Mouse (Mus musculus) splenic B cell, adult 2 months (primary cell): ENCODE results near the gene Gm20509.
A peak's percentile ranks its signal among the peaks of the same experiment; 100 is the strongest.
"Not testable (repeated sequence)": the region's sequence is repeated elsewhere in the genome, so short reads cannot be mapped to it uniquely, and the experiment has no call there.

Source experiments
- DNase-seq: peaks from one replicate; pipeline ENCODE4 v3.0.0-alpha.2; 2011; ENCODE audit warnings: low read depth, low spot score
- H3K27me3 ChIP-seq: 2 replicates; pipeline ENCODE4 v1.6.1; 2012; ENCODE audit warnings: mild to moderate bottlenecking, low read length, moderate library complexity, mixed read lengths; ENCODE audit not compliant: control insufficient read depth, poor library complexity, insufficient read depth, severe bottlenecking
- H3K36me3 ChIP-seq: 2 replicates; pipeline ENCODE4 v1.6.1; 2012; ENCODE audit warnings: mild to moderate bottlenecking, low read length, moderate library complexity, mixed read lengths; ENCODE audit not compliant: control insufficient read depth, poor library complexity, insufficient read depth, severe bottlenecking

Gene Gm20509

GRCm38 (mm10) chr9:73116704-73117103 is 14.4 kb downstream of the Gm20509 start:
- not testable (repeated sequence) for H3K27me3 ChIP-seq
- peaks cover 11% of the 10 kb centered on the region for H3K36me3 ChIP-seq
- DNase-seq, result peak; percentile 20

GRCm38 (mm10) chr9:73118012-73118411 is 15.7 kb downstream of the Gm20509 start:
- no peak for DNase-seq
- no peaks in the 10 kb centered on the region for H3K27me3 ChIP-seq
- H3K36me3 ChIP-seq, result peaks cover 12% of the 10 kb centered on the region

GRCm38 (mm10) chr9:73121735-73122134 is 19.5 kb downstream of the Gm20509 start:
- no peaks in the 10 kb centered on the region for H3K27me3 ChIP-seq
- peaks cover 22% of the 10 kb centered on the region for H3K36me3 ChIP-seq
- DNase-seq, result peak; percentile 39

GRCm38 (mm10) chr9:73125043-73125570 is 22.8 kb downstream of the Gm20509 start:
- DNase-seq, result no peak
- Histone ChIP-seq H3K36me3 (peaks cover 24% of the 10 kb centered on the region), H3K27me3 (no peaks in the 10 kb centered on the region)

GRCm38 (mm10) chr9:73127457-73127856 is 25.2 kb downstream of the Gm20509 start:
- DNase-seq, result no peak
- Histone ChIP-seq H3K27me3 (no peaks in the 10 kb centered on the region), H3K36me3 (peaks cover 16% of the 10 kb centered on the region; the same call in 1 of the 2 replicates)

GRCm38 (mm10) chr9:73129875-73130274 is 27.6 kb downstream of the Gm20509 start:
- Histone ChIP-seq H3K36me3 (peaks cover 12% of the 10 kb centered on the region; the same call in 1 of the 2 replicates), H3K27me3 (no peaks in the 10 kb centered on the region)
- DNase-seq, result no peak

- Histone ChIP-seq H3K36me3 (peaks cover 10% of the 10 kb centered on the region; the same call in 1 of the 2 replicates), H3K27me3 (no peaks in the 10 kb centered on the region)
- DNase-seq, result no peak
These were observed 28.3 kb downstream of the Gm20509 start for GRCm38 (mm10) chr9:73130529-73130928.

GRCm38 (mm10) chr9:73137341-73137886 is 35.1 kb downstream of the Gm20509 start:
- Histone ChIP-seq H3K27me3 (no peaks in the 10 kb centered on the region), H3K36me3 (no peaks in the 10 kb centered on the region)

GRCm38 (mm10) chr9:73154347-73154746 is 52.1 kb downstream of the Gm20509 start:
- Histone ChIP-seq H3K36me3 (no peaks in the 10 kb centered on the region), H3K27me3 (no peaks in the 10 kb centered on the region)
- no peak for DNase-seq

More at GRCm38 (mm10) chr9:73137341-73137886, 35.1 kb downstream of the Gm20509 start:
- no peak for DNase-seq

- no peaks in the 10 kb centered on the region for H3K36me3 ChIP-seq
These were observed 55.7 kb downstream of the Gm20509 start for GRCm38 (mm10) chr9:73157968-73158367.

GRCm38 (mm10) chr9:73159265-73159664 is 57.0 kb downstream of the Gm20509 start:
- no peaks in the 10 kb centered on the region for H3K36me3 ChIP-seq
- no peaks in the 10 kb centered on the region for H3K27me3 ChIP-seq
- peak; percentile 36 for DNase-seq

More at GRCm38 (mm10) chr9:73157968-73158367, 55.7 kb downstream of the Gm20509 start:
- no peak for DNase-seq
- no peaks in the 10 kb centered on the region for H3K27me3 ChIP-seq

- Histone ChIP-seq H3K27me3 (no peaks in the 10 kb centered on the region), H3K36me3 (no peaks in the 10 kb centered on the region)
- DNase-seq, result peak; percentile 61
These were observed 60.5 kb downstream of the Gm20509 start for GRCm38 (mm10) chr9:73162571-73163333.

GRCm38 (mm10) chr9:73165631-73166030 is 63.4 kb downstream of the Gm20509 start:
- Histone ChIP-seq H3K27me3 (no peaks in the 10 kb centered on the region), H3K36me3 (no peaks in the 10 kb centered on the region)
- no peak for DNase-seq
